Mouse (Mus musculus) spleen, postnatal 10 days (tissue): ENCODE measurements around the gene Atad1.
"Not testable (repeated sequence)": the region's sequence is repeated elsewhere in the genome, so short reads cannot be mapped to it uniquely, and the experiment has no call there.

Source experiments
- DNase-seq, 2 experiments: peaks; one replicate each; pipeline ENCODE4 v3.0.0; 2021 to 2022; ENCODE audit warnings: low spot score in 2 of 2

Atad1 gene

DNA sequence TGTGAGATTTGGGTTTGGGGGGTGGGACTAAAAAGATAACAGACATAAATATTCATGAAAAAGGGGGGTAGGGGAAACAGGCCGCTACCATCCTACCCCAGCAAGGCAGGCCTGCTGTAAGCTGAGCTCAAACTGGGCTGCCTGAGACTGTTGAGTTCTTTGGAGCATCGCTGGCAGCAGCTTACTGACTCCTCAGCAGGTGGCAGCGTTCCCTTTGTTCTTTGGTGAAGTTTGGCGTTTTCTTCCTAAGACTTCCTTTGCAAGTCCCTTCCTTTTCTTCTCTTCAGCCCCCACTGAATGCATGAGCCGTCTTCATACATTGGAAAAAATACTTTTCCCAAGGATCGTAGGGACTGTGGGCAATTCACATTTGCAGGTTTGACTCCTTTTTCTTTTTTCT, 9.8 kb upstream of the Atad1 start:
- DNase-seq: peak in 1 of 2 experiments; percentile 42

GRCm38 (mm10) chr19:32740641-32741345, 1.2 kb upstream of the Atad1 start:
- no peak for DNase-seq

DNA sequence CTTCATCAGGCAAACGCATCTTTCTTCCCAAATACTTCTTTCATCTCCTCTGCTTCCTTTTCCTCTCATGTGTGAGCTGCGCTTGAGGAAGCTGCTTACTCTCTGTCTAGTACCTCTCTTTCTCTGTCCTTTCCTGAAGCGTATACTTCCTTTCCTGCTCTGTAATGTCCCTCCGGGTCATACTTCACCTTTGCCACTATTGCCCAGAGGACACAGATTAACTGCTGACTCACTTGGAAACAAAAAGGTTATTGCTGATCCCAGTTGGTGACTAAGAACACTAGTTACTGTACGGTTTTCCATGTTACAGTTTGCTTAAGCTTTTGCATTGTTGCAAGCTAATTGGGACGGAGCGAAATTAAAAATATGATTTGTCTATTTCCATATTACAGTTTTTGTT, 1.7 kb downstream of the Atad1 start:
- DNase-seq: no peak

- DNase-seq: no peak
Observed at GRCm38 (mm10) chr19:32732922-32733321, 6.7 kb downstream of the Atad1 start.

- DNase-seq: no peak
Observed at GRCm38 (mm10) chr19:32729785-32730184, 9.8 kb downstream of the Atad1 start.

DNA sequence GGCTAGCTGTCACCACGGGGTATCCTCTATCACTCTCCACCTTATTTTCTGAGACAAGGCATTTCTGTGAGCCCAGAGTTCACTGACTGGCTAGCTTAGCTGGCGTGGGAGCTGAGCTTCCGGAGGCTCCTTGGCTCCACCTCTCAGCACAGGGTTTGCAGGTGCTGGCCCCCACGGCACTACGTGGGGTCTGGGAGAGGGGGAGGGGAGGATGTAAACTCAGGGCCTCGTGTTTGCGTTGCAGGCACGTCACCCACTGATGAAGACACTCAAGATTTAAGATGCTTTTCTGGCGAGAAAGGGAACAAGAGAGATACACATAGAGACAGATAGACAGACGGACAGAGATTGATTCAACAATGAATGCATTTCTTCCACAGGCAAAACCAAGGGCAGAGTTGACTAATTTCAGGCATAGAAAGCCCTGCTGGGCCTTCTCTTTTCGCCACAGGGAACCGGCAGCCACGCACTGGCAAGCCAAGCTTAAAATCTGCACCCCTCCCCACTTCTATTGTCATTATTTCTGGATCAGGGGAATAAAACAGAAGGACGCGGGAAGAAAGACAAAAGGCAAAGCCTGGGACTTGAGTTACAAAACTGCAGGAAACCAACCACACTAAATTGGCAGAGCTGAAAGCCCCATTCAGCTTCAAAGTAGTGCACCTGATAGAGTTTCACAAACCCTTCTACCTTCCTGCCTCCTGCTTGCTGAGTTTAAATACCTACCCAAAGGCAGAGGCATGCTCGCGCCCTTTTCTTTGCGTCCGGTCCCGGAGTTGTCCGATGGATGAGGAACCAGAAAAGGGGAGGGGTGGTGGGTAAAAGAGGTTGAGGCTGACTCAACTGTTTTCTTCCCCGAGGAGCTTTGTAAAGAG, 12.9 kb downstream of the Atad1 start:
- no peak for DNase-seq

GRCm38 (mm10) chr19:32723817-32724216, 15.8 kb downstream of the Atad1 start:
- DNase-seq: no peak

DNA sequence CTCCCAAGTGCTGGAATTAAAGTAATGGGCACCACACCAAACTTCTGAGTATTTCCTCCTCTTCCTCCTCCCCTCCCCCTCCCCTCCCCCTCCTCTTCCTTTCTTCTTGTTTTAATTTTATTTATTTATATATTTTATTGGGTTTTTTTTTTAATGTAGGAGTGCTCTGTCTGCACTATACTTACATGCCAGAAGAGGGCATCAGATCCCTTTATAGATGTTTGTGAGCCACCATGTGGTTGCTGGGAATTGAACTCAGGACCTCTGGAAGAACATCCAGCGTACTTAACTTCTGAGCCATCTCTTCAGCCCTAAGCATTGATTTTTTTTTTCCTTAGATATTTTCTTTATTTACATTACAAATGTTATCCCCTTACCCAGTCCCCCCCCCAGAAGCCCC, 19.3 kb downstream of the Atad1 start:
- no peak for DNase-seq

- no peak for DNase-seq
Observed at GRCm38 (mm10) chr19:32717590-32717989, 22.0 kb downstream of the Atad1 start.

DNA sequence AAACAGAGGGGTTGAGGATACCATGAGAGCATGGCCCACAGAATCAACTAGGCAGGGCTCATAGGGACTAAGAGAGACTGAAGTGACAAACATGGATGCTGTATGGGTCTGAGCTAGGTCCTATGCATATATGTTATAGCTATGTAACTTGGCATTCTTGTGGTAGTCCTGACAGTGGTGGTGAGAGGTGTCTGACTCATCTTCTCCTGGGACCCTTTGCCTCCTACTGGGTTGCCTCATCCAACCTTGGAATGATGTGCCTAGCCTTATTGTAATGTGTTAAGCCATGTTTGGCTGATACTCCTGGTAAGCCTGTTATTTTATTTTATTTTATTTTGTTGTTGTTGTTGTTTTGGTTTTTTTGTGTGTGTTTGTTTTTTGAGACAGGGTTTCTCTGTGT, 23.9 kb downstream of the Atad1 start:
- DNase-seq: no peak

DNA sequence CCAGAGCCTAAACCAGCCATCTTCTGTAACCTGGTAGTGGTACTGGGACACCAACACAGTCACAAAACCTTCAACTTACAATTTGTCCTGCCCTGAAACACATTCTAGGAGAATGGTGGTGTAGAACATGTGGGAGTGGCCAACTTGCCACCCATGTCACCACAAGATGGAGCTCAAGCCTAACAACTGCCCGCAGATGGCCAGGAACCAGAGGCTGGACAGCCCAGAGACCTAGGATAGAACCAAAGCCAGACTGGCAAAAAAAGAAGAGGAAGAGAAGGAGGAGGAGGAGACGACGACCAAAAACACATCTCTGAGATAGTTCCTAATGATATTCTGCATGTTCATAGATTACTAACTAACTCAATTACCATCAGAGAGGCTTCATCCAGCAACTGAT, 24.4 kb downstream of the Atad1 start:
- DNase-seq: peak; percentile 50 to 76

- no peak for DNase-seq
Observed at GRCm38 (mm10) chr19:32713471-32713870, 26.1 kb downstream of the Atad1 start.

DNA sequence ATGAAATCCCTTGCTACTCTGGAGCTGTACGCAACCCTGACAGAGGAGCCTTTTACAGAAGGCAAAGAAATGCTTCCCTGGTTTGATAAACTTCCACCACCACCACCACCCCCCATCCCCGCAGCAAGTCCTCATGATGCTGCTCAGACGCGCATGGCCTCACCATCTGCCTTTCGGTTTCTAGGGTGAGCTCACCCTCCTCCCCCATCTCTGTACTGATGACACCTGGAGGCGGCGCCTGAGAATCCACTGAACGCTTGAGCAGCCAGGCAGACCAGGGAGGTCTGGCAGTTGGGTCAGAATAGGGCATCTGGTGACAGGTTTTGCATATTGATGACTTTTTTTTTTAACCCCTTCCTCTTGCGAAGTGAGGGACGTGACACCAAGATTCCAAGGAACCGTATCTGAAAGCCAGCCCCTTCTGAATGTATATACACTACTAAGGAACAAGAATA, 27.0 kb downstream of the Atad1 start:
- DNase-seq: peak; percentile 50 to 83

DNA sequence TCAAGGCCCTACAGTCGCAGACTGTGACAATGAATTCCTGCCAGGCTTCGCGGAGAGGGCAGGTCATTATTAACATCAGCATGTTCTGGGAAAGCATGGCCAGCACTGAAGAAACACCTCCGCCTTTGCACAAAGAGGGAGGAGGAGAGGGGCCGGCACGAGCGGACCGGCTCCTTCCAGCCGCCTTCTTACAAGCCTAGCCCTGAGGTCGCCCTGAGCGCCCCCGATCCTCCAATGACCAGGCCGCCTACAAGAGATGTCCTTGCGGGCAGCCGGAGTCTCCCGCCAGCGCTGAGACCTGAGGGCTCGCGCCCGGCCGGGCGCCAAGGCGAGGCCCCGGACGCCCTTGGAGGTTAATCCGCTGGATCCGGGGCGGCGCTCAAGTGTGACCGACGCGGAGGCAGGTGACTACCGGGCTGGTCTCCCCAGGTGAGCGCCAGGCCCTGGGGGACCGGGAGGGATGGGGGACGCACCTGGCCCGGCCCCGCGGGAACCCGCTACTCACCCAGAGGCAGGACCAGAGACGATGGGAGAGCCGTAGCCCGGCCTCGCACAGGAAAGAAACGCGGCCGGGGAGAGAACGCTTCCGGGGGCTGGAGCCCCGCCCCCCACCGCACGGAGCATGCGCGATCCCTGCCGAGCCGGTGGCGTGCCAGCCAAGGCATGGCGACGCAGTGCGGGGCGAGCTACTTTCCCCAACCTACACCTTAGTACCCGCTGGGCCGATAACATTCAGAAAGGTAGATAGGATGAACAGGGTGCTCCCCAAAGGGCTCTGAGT, 27.6 kb downstream of the Atad1 start:
- DNase-seq: peak; percentile 90 to 94

DNA sequence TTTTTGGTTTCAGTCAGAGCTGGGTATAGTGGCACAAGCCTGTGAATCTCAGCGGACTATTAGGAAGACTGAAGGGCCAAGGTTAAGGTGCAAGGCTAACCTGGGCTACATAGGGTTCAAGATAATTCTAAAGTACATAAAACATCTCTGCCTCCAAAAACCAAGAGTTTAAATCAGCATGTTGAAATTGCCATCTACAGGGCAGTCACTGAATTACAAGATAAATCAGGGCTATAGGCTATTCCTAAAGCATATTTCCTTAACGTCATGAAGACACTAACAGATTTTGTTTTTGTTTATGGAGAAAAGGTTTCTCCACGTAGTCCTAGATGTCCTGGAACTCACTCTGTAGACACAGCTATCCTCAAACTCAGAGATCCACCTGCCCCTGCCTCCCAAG, 29.3 kb downstream of the Atad1 start:
- DNase-seq: no peak

GRCm38 (mm10) chr19:32708996-32709395, 30.6 kb downstream of the Atad1 start:
- no peak for DNase-seq

- DNase-seq: no peak
Observed at GRCm38 (mm10) chr19:32702191-32702590, 37.4 kb downstream of the Atad1 start.

DNA sequence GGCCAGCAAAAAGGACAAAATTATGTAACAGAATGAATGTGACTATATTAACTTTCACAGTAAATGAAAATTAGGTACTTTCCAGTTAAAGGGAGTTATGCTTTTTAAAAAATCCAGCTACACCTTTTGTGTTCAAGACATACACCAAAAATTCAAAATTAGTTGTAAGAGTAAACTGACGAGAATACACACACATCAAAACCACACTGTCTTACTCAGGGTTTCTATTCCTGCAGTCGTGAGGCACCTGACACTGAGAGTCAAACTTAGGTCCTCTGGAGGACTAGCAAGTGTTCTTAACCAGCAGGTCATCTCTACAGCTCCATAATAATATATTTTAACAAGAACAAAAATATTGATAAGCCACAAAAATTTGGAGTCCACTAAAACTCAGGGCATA, 42.9 kb downstream of the Atad1 start:
- DNase-seq: no peak

DNA sequence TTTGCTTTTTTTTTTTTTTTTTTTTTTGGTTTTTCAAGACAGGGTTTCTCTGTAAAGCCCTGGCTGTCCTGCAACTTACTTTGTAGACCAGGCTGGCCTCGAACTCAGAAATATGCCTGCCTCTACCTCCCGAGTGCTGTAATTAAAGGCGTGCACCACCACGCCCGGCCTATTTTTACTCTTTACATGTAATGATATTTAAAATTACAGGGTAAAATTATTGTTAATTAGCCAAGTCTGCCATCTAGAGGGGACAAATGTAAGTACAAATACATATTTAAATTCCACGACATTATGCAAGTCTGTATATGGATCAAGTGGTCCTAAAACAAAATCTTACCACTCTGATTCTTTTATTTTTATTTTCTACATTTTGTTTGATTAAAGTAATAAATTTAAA, 49.9 kb downstream of the Atad1 start:
- peak in 1 of 2 experiments; percentile 26 for DNase-seq

DNA sequence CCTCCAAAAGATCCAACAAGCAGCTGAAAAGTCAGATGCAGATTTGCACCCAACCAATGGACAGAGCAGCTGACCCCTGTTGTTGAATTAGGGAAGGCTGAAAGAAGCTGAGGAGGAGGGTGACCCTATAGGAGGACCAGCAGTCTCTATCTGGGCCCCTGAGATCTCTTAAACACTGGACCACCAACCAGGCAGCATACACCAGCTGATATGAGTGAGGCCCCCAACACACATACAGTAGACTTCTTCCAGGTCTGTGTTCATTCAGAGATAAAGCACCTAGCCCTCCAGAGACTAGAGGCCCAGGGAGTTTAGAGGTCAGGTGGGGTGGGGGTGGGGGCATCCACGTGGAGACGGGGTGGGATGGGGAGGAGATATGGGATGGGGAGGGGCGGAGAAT, 51.4 kb downstream of the Atad1 start:
- not testable (repeated sequence) for DNase-seq

- DNase-seq: no peak
Observed at GRCm38 (mm10) chr19:32687721-32688120, 51.9 kb downstream of the Atad1 start.

DNA sequence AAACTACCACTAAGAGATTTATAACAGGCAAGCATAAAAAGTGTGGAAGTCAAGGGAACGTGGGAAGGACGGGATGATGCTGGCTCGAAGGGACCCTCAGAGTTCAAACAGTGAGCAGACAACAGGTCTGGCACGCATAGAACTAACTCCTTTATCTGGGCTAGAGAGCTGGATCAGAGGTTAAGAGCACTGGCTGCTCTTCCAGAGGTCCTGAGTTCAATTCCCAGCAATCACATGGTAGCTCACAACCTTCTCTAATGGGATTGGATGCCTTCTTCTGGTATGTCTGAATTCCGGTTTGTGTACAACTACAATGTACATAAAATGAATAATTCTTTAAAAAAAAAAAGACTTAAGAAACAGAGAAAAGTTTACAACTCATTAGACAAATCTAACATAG, 56.5 kb downstream of the Atad1 start:
- DNase-seq: no peak
